Mouse (Mus musculus): ENCODE data around the gene Dop1a.

The Dop1a gene

GRCm38 (mm10) chr9:86507437-86507836 is 40.5 kb downstream of the Dop1a start:
- no peak for DNase-seq

GRCm38 (mm10) chr9:86513733-86514132 is 46.8 kb downstream of the Dop1a start:
- peak; percentile 1 for DNase-seq

GRCm38 (mm10) chr9:86514390-86514789 is 47.4 kb downstream of the Dop1a start:
- DNase-seq, result no peak

GRCm38 (mm10) chr9:86514798-86515197 is 47.8 kb downstream of the Dop1a start:
- DNase-seq, result no peak

GRCm38 (mm10) chr9:86522335-86522734 is 55.4 kb downstream of the Dop1a start:
- peak; percentile 5 for DNase-seq

- no peak for DNase-seq
Measured at GRCm38 (mm10) chr9:86525600-86525999, 58.6 kb downstream of the Dop1a start.

GRCm38 (mm10) chr9:86534071-86534470 is 67.1 kb downstream of the Dop1a start:
- DNase-seq, result no peak

- no peak for DNase-seq
Measured at GRCm38 (mm10) chr9:86543451-86543850, 76.5 kb downstream of the Dop1a start.

- no peak for DNase-seq
Measured at GRCm38 (mm10) chr9:86544559-86544958, 77.6 kb downstream of the Dop1a start.

- DNase-seq, result no peak
Measured at GRCm38 (mm10) chr9:86549637-86550162, 82.7 kb downstream of the Dop1a start.

GRCm38 (mm10) chr9:86550717-86551116 is 83.8 kb downstream of the Dop1a start:
- DNase-seq, result no peak

- no peak for DNase-seq
Measured at GRCm38 (mm10) chr9:86553886-86554285, 86.9 kb downstream of the Dop1a start.

- DNase-seq, result no peak
Measured at GRCm38 (mm10) chr9:86554641-86555040, 87.7 kb downstream of the Dop1a start.

GRCm38 (mm10) chr9:86560543-86560942 is 93.6 kb downstream of the Dop1a start:
- no peak for DNase-seq

- DNase-seq, result no peak
Measured at GRCm38 (mm10) chr9:86569314-86569910, 102.5 kb downstream of the Dop1a start.

GRCm38 (mm10) chr9:86570261-86570890 is 103.4 kb downstream of the Dop1a start:
- DNase-seq, result no peak

GRCm38 (mm10) chr9:86570946-86571345 is 104.0 kb downstream of the Dop1a start:
- DNase-seq, result no peak

- DNase-seq, result peak; percentile 96
Measured at GRCm38 (mm10) chr9:86571540-86572135, 104.7 kb downstream of the Dop1a start, which contains the start of the genes Pgm3 and Rwdd2a. Gene Pgm3, minus strand, starts transcription at chr9:86571842. Gene Rwdd2a, plus strand, starts transcription at chr9:86571991.

GRCm38 (mm10) chr9:86572196-86572595 is 105.2 kb downstream of the Dop1a start:
- DNase-seq, result no peak

- peak; percentile 88 for DNase-seq
Measured at GRCm38 (mm10) chr9:86572636-86573291, 105.8 kb downstream of the Dop1a start.

- no peak for DNase-seq
Measured at GRCm38 (mm10) chr9:86573616-86574303, 106.8 kb downstream of the Dop1a start.

GRCm38 (mm10) chr9:86575178-86575577 is 108.2 kb downstream of the Dop1a start:
- no peak for DNase-seq

GRCm38 (mm10) chr9:86579657-86580056 is 112.7 kb downstream of the Dop1a start:
- DNase-seq, result no peak
